Mouse (Mus musculus) lung, adult 2 months (tissue): ENCODE data around the gene Foxd2.

Source experiments
- CTCF ChIP-seq: fragments of 200-500 bp; IDR thresholded peaks from 2 replicates; pipeline ENCODE4 v1.5.1; 2011; ENCODE audit warnings: mild to moderate bottlenecking, low read length, control low read depth; ENCODE audit not compliant: insufficient read depth
- POLR2A ChIP-seq: fragments of 200-500 bp; IDR thresholded peaks from 2 replicates; pipeline ENCODE4 v1.6.1; 2011; ENCODE audit warnings: low read depth, mild to moderate bottlenecking, control low read depth, low read length, borderline replicate concordance; ENCODE audit errors: extremely low read depth

GRCm38 (mm10) chr4:114913594-114913962 is 4.9 kb upstream of the Foxd2 start:
- TF ChIP-seq CTCF (peak; percentile 65), POLR2A (no peak)
